Mouse (Mus musculus): ENCODE results near the gene Morc4.
A peak's percentile ranks its signal among the peaks of the same experiment; 100 is the strongest.

The Morc4 gene

GRCm38 (mm10) chrX:139807391-139807790 lies 64.1 kb downstream of the Morc4 start:
- DNase-seq (ENCODE audit: low spot score) = no peak

DNA sequence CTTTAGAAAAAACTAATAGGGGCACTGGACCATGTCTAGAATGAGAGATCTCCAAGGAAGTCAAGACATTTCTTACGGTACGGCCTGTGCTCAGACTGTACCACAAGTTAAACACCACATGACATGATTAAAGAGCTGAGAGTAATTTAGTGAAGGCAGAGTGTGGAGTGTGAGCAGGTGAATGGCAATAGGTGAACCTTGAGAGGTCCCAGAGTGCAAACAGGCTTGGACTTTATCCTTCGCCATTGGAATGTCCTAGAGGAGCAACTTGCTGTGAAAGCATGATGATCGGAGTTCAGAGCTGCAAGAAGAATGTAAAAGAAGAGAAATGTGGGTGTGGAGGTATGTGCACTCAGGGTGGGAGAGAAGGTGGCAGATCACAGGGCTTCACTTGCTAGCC lies 65.6 kb downstream of the Morc4 start:
- no peak for DNase-seq (ENCODE audit: low spot score)

GRCm38 (mm10) chrX:139803028-139803427 lies 68.4 kb downstream of the Morc4 start:
- DNase-seq (ENCODE audit: low spot score) = no peak

GRCm38 (mm10) chrX:139800406-139800878 lies 71.0 kb downstream of the Morc4 start, which contains the start of gene Cldn2:
Gene Cldn2 (plus strand): TSS chrX:139800828.
- DNase-seq (ENCODE audit: low spot score) = peak; percentile 41

DNA sequence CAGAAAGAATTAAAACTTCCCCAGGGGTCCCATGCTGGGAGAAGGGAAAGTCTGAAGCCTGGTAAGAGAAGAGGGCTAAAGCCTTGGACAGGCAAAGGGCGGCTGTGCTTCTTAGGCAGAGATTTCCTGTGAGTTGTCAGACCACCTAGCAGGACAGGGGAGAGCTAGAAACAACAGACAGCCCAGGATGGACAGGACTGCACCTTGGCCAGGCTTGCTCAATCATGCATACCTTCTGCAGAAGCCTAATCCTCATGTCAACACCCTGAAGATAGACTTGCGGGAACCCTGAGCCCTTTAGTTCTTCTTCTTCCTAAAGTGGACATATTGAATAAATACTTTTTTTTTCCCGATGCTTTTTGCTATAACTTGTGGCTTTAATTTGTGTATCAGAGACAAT lies 71.5 kb downstream of the Morc4 start:
- DNase-seq (ENCODE audit: low spot score) = no peak

DNA sequence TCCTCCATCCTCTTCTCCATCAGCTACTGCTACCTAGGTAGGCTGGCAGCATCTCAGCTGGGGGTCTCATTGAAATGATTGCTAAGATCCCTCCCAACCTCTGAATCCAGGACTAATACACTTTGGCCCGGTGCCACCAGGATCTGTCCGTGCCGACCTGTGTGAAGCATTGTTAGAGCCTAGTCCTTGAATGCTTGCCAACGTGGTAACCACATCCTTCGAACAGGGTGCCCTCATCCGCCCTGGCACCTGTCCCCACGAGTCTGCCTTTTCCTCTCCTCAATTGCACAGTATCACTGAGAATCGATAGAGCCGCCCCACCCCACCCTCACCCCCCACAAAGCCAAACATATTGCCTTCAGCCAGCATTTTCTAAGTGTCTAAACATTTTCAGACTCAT lies 73.6 kb downstream of the Morc4 start:
- no peak for DNase-seq (ENCODE audit: low spot score)

DNA sequence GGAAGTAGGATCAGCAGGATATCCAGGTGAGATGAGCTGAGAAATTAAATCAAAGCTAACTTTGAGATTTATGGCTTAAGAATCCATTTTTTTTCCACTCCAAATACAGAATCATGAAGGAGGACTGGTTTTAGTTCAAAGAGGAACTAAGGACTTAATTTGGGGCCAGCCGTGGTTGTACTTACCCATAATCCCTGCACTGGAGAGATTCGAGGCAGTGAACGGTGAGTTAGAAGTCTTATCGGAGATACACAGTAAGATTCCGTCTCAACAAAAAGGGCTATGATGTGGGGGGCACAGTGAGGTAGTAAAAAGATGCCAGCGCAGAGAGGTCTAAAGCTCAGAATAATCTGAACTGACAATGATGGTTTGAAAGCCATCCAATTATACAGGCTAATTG lies 75.4 kb downstream of the Morc4 start:
- DNase-seq (ENCODE audit: low spot score) = no peak

DNA sequence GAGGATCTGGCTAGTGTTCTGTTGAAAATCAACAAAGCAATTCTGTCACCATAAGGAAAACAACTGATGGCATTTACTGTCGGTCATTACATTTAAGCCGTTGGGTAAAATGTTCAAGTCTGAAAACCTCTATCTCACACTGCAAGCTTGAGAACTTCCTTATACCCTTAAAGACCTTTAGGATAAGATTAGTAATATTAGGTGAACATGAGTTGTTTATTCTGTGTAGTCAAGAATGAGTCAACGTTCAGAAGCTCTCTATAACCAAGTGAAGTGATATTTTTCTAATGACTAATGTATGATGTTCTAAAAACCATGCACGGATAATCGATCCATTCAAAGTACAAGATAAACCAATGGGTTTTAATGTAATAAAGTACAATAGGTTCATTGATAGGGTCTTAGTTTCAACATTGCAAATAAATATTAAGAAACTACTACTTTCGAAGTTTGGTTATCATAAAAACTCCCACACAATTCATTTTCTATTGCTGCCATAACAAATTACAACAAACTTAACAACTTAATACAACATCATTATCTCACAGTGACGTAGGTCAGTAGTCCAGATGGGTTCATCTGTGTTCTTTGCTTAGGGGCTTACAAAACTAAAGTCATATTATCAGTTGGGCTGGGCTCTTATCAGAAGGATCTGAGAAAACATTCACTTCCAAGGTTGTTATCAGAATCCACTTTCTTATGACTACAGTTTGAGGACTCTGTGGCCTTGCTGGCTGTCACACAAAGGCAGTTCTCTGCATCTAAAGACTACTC lies 77.2 kb downstream of the Morc4 start:
- no peak for DNase-seq (ENCODE audit: low spot score)

GRCm38 (mm10) chrX:139785764-139786163 lies 85.7 kb downstream of the Morc4 start:
- peak; percentile 77 for DNase-seq (ENCODE audit: low spot score)

DNA sequence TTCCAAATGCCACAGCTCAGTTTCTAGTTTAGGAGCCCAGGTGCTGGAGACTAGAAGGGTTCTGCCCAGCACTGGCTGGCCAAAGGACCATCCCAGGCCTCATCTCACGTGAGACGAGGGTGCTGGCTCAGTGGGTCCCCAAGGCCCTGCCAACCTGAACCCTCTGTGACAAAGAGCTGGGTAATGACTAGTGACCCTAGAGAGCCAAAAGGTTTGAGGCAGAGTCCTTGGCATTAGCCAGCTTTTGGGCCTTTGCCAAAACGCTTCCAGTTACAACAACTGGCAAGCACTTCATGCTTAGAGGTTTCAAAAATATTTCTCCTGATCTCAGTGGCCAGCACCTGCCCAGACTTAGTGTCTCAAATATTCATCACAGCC lies 88.4 kb downstream of the Morc4 start:
- DNase-seq (ENCODE audit: low spot score) = peak; percentile 26

DNA sequence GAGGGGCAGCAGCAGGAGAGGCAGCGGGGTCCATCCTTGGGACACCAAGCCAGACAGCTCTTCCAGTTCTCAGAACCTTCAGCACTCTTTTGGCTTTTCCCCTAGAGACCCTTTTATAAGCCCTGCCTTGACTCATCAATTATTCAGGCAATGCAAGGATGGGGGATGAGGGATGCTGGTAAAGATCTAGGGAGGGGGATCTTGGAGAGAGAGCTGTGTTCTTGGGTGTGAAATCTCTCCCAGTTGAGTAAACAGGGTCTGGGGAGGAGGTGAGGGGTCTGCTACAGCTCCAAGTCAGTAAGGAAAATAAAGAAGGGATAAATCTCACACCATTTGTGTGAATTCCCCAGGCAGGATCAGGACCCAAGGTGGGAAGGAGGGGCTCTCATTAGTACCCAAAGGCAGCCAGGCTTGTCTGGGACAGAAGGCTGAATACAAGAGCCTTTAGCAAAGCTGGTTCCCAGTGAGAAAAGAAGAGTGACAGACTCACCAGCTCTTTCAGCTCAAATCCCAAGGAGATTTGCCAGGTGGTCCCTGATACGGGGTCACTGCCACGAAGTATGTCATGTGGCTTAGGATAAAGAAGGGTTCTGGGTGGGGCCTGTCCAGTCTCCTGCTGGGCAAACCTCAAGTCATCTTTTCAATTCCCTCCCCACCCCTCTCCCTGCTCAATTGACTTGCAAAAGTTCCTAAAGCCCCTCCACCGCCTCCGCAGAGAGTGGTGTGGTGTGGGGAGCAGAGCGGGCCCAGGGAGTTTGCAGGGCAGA lies 89.0 kb downstream of the Morc4 start, which contains the start of gene Ripply1:
Gene Ripply1 (minus strand): TSS at position 76 of the 767 bp plus-strand sequence.
- DNase-seq (ENCODE audit: low spot score) = no peak

- no peak for DNase-seq (ENCODE audit: low spot score)
Observed at GRCm38 (mm10) chrX:139781563-139781962, 89.9 kb downstream of the Morc4 start.

DNA sequence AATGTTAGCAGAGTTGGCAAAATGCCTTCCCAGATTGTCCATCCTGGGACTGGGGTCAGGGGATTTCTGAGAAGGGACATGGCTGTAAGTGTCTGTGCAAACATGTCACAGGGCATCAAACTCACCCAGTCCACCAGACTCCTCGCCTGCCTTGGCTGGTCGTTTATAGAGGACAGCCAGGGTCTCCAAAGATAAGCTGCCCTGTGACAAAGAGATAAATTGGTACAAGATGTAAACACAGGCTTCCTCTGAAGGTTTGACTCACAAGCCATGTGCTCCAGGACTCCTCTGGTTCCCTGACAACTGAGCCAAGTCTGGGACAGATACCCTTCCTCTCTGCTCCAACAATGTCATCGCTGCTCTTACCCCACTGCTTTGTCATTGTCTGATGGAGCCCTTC lies 90.5 kb downstream of the Morc4 start:
- DNase-seq (ENCODE audit: low spot score) = no peak

DNA sequence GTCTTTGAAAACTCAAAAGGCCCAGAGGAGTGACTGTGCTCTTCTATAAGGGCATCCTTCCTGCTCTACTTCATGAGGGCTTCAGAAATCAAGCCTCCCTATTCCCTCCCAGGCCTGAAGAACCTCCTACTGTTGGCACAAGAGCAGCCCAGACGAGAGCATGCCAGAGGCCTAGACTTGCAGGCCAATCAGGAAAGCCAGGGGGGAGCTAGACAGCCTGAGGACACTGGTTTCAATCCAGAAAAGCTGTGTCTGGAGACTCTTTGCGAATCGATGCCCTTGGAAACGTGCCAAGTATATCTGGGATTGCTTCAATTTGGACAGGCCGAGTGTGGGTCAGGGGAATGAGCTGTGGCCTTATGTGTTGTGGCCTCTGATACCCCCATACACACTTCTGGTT lies 92.1 kb downstream of the Morc4 start:
- DNase-seq (ENCODE audit: low spot score) = no peak

DNA sequence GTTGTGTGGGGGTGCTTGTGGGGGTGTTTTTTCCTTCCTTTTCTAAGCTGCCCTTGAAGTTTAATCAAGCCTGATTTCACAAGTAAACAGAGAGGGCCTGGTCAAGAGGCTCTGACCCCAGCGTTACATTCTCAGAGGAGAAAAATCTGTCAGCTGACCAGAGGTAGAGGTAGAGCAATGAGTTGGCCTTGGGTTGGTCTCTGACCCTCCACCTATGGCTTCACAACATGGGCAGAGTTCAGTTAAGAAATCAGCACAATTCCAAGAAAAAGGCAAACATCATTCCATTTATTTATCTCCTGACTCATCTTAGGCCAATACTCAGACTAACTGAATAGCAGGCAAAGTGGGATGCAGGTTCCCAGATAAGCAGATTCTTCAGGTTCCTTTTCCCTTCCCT lies 92.6 kb downstream of the Morc4 start:
- no peak for DNase-seq (ENCODE audit: low spot score)

- no peak for DNase-seq (ENCODE audit: low spot score)
Observed at GRCm38 (mm10) chrX:139777357-139777756, 94.1 kb downstream of the Morc4 start.

- no peak for DNase-seq (ENCODE audit: low spot score)
Observed at GRCm38 (mm10) chrX:139775084-139775612, 96.3 kb downstream of the Morc4 start.

DNA sequence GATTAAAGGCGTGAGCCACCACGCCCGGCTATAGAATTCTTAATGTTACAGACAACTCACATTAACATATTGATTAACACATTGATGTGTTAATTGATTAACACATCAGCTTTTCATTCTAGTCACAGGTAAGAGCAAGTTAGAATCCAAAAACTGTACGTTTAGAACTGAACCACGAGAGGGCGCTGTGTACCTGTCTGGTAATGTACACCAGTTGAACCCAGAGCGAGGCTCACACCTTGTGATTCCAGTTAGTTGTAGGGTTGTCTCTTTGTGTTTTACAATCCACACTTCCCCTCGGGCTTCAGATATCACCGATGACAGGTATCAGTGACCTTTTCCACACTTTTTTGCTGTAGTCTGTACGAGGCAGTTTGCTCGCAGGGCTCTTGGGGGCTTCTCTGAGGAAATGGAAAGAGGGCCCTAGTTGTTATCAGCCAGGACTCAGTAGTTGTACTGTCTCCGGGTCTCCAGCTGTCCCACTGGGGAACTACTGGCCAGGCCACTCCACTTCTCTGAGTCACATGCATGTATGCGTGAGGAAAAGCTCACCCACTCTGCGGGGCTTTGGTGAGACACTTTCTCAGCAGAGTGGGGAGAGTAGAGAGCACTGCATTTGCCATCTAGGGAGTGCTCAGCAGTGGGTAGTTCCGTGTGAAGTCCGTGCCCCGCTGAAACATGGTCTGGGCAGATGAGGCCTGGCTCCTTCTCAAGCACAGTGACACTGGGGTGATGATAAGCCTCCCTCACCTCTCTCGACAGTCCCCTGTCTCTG lies 97.0 kb downstream of the Morc4 start:
- DNase-seq (ENCODE audit: low spot score) = no peak
